Mouse (Mus musculus) cerebellum, adult 2 months (tissue): ENCODE data around the gene Cachd1.

Experiments
- CTCF ChIP-seq: fragments of 200-500 bp; IDR thresholded peaks from 2 replicates; pipeline ENCODE4 v1.5.1; 2011; ENCODE audit warnings: low read depth, mild to moderate bottlenecking, control low read depth, low read length, moderate library complexity, borderline replicate concordance; ENCODE audit not compliant: insufficient read depth
- POLR2A ChIP-seq: fragments of 200-500 bp; IDR thresholded peaks from 2 replicates; pipeline ENCODE4 v1.6.1; 2011; ENCODE audit warnings: low read length, control low read depth, borderline replicate concordance; ENCODE audit not compliant: insufficient read depth

GRCm38 (mm10) chr4:100992086-100992485 is 215.6 kb downstream of the Cachd1 start:
- no peak for TF ChIP-seq CTCF
- TF ChIP-seq POLR2A = no peak
